Mouse (Mus musculus) cerebellum, postnatal 36 days (tissue): ENCODE measurements around the gene Perm1.

Experiments used
- DNase-seq, 2 experiments: peaks; one replicate each; pipeline ENCODE4 v3.0.0; 2021 to 2022; ENCODE audit warnings: mixed read lengths in 2 of 2

Perm1 gene

GRCm38 (mm10) chr4:156215649-156216048 is at the start of gene Perm1:
Perm1 (plus strand) TSS chr4:156215868.
- peak in 1 of 2 experiments; percentile 41 for DNase-seq

DNA sequence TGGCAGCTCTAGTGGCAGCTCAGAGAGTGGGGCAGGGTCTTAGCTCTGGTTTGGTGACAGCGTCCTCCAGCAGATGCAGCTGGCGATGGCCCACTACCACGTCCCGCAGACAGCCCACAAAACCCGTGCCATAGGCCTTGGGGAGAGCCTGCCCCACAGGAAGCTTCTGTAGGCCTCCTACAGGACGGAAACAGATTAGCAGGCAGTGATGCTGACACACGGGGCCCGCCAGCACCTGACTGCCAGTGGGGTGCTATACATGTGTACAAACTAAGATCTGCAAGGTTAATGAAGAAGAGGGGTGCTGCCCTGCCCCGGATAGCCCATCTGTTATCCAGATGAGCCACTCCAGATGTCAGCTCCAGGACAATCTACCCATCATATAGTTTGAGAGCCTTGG is 49.2 kb upstream of the Perm1 start:
- DNase-seq = no peak

DNA sequence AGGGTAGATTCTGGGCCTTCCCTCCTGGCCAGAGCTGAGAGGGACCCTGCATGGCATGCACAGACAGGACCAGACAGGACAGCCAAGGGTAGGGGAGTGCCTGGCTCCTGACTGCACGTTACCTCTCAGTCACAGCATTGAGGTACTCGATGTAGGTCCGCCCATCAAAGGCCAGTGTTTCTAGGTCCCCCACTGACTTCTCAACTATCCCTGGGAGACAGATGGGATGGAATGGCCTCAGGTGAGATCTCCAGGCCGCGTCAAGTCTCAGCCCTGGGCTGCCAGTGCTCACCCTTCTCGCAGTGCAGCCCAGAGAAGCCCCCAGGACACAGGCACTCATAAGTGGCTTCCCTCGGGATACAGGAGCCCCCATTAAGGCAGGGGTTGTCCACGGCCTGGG is 47.1 kb upstream of the Perm1 start:
- DNase-seq = no peak

GRCm38 (mm10) chr4:156169129-156169528 is 46.5 kb upstream of the Perm1 start:
- DNase-seq = no peak

GRCm38 (mm10) chr4:156171828-156172227 is 43.8 kb upstream of the Perm1 start:
- no peak for DNase-seq

DNA sequence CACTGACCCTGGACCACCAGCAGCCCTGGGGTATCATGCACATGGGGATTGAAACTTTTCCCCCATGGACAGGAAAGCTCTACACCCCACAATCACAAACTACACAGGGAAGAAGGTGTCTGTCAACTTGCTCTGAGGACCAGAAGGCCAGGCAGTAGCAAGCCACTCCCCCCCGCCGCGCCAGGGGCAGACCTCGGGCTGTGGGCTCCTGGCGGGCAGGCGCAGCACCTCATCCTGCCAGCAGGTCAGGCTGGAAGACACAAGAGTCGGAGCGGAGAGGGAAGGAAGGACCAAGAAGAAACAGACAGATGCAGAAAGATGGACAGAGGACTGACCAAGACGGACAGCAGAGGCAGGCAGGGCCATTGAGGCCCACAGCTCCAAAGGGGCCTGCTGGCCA is 38.0 kb upstream of the Perm1 start:
- DNase-seq = no peak

DNA sequence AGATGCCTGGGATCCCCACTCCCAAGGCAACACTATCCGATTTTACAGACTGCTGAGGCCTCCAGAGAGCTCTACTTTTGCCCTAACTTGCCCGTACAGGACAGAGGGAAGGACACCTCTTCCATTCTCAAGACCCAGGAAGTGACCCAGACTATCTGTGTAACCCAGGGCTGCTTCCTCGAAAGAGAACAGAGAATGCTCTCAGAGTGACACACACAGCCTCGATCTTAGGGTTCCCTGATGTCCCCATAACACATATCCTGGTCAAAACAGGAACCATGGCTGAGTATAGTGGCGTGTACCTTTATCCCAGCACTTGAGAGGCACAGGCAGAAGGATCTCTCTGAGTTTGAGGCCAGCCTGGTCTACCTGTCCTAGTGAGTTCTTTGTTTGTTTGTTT is 31.9 kb upstream of the Perm1 start:
- no peak for DNase-seq

DNA sequence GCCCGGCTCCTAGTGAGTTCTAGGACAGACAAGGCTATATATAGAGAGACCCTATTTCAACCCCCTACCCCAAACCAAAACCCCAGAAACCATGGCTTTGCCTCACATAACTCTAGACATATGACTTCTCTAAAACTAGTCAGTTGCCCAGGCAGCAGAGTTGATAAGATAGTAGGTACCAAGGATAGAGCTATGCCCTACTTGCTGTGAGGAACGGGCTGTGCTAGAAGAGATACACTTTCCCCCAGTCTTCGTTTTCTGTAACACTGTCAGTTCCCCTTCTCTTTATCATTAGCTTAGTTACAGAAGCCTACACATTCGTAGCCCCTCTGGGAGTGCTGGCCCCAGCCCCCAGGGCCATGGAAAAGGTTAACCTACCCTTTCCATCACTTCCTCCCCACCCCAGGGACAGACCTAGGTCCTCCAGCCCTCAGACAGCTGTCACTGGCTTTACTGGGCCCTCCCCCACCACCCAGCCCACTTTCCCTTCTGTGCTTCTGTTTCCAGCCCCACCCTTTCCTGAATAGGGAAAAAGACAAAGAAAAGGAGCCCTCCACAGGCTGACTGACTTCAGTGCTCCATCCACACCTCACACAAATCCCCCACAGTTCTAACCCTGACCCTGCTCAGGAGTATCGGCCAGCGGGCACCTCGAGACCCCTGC is 31.2 kb upstream of the Perm1 start:
- no peak for DNase-seq

DNA sequence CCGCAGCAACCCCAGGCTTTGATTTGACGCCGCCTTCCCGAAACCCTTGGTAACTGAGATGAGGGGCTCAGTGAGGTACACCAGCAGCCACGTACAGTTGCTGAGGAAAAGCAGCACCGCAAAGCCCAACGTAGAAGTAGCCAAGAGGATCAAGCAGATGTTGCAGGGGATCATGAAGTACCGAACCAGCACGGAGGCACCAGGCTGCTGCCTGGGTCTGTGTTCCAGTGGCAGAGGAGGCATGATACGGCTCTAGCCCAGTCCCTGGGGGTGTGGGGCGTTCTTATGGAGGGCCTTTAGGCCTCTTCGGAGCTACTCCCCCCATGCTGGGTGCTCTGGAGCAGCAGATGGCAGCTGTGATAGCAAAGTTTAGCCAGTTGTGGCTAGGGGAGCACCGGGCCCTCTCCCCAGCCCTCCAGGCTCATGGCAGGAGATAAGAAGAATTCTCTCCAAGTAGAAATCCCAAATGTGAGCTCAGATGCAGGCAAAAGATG is 30.2 kb upstream of the Perm1 start:
- no peak for DNase-seq

- peak; percentile 34 to 41 for DNase-seq
These were observed 29.5 kb upstream of the Perm1 start for GRCm38 (mm10) chr4:156185950-156186850.

GRCm38 (mm10) chr4:156188162-156188810 is 27.4 kb upstream of the Perm1 start:
- DNase-seq = no peak

DNA sequence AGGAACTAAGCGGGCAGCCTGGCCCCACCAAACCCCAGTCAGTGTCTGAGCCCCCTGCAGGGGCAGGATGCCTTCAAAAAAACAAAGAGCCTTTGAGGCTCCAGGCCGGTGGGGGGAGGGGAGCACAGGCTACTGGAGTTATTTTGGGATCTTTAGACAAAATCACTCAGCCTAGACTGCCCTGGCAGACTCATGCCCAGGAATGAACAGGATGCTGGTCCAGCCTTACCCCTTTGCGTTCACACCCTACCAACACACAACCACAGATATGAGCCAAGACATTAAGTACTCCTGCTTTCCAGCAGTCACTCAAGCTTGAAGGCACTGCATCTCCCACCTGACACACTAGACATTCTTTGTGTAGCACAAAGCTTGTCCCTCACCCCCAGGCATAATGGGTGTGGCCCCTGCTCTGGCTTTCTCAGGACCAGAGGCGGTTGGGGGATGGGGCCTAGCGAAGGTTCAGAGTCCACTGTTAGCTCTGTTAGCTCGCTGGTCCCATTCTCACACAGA is 26.8 kb upstream of the Perm1 start:
- peak; percentile 18 to 39 for DNase-seq

DNA sequence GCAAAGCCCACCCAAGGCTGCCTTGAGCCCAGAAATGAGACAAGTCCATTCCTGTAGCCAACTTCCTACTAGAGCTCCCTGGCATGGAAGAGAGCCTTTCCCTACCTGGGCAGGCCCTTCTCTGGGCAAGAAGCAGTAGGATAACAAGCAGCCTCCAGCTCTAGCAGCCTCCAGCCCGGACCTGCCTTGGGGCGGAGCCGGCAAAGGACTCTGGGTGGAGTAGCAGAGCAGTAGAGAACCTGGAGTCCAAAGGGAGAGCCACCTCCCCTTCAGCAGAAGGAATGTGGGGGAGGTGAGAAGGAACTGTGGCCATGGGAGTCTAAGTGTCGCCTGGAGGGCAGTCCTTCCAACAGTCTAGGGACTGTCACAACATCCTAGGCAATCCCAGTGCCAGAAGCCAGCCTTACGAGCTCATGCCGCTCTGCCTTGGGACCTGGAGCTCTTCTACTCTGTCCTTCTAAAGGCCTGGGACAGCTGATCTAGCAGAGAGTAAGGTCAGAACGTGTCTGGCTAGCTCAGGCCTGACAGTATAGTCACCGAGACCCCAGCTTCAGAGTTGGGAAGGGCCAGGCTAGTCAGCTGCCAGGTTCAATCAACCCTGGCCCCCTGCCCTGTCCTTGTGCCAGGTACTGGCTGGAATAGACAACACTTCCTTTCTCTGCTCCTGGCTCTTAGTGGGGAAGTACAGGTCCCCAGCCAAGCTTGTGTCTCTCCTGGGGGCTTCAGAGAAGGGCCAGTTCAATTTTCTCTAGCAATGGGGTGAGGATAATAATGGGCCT is 23.1 kb upstream of the Perm1 start:
- peak in 1 of 2 experiments; percentile 13 for DNase-seq

DNA sequence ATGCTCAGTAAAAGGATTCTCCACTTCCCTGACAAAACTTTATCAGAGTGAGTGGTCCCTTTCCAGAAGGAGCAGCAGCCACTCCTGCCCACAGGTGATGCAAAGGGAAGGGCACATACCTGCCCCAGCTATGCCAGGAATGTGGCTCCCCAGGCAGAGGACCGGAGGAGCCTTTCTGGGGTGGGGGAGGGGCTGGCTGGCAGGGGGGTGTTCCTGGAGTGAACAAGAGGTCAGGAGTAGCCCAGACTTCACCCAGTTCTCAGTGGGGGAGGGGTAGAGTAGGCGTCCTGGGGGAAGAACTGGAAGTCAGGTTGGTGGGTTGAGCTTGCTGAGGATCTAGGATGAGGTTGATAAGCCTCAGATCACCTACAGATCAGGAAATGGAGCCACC is 22.5 kb upstream of the Perm1 start:
- no peak for DNase-seq

GRCm38 (mm10) chr4:156193906-156194305 is 21.8 kb upstream of the Perm1 start:
- no peak for DNase-seq

- DNase-seq = no peak
These were observed 21.3 kb upstream of the Perm1 start for GRCm38 (mm10) chr4:156194346-156194745.

GRCm38 (mm10) chr4:156195927-156196870 is 19.5 kb upstream of the Perm1 start:
- peak; percentile 34 to 38 for DNase-seq

DNA sequence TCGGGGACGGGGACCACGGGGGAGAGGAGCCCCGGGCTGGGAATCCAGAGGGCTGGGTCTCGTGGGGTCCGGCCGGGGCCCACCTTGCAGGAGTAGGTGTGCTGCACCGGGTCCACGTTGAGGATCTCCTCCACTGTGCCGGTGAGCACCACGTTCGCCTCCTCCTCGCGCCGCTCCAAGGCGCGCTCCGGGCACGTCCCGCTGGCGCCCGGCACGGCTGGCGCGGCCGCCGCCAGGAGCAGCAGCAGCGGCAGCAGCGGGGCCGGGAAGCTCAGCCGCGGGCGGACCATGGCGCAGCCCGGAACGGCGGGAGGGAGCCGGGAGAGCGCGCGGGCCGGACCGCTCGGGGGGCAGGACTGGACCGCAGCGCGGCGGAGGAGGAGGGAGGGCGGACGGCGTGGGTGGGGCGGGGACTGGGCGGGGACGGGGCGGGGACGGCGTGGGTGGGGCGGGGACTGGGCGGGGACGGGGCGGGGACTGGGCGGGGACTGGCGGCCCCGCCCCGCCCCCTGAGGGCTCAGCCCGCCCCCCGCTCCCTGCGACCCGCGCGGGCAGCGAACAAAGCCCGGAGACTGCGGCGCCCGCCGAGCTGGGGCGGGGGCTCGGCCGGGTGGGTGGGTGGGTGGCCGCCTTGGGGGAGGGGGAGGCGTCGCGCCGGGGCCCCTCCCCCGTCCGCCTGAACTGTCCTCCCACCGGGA is 18.4 kb upstream of the Perm1 start, which contains the start of gene Agrn:
Gene Agrn, minus strand, starts transcription at position 358 of the 698 bp plus-strand sequence.
- peak; percentile 62 to 77 for DNase-seq

DNA sequence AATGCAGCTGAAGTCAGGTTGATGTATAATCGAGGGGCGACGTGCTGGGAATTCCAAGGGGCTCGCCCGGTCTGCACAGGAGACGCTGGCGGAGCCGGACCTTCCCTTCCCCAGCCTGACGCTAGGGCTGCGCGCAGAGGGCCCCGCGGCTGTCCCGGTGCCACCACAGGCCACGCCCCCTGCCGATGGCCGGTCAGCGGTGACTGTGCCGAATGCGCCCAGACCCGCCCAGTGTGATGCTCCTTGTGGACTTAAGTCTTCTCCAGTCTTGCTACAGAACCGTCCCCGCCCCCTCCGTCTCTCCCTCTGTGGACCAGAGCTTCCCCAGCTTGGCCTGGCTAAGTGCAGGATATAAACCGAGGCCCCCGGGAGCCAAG is 17.9 kb upstream of the Perm1 start:
- peak; percentile 80 to 86 for DNase-seq
